Mouse (Mus musculus) lung, postnatal 0 days (tissue): Measurements from ENCODE around the gene Oxa1l. TPM values are rescaled to one million over a fixed set of nuclear protein-coding genes. Genes with fewer than 3 reads are reported as not detected.

Experiments
- ATAC-seq: fragments of 200-750 bp; cut with Nextera tagmentation; 2 replicates; pipeline ENCODE4 v1.8.0; 2017; ENCODE audit warnings: moderate library complexity
- DNase-seq: peaks from one replicate; pipeline ENCODE4 v3.0.0-alpha.2; 2016; ENCODE audit warnings: low spot score
- H3K27ac ChIP-seq: fragments of 300-500 bp; sonication (generic); 2 replicates; pipeline ENCODE4 v1.5.1; 2014; ENCODE audit warnings: antibody characterized with exemption, mild to moderate bottlenecking, low read length, mixed read lengths
- H3K27me3 ChIP-seq: fragments of 300-500 bp; sonication (generic); replicated peaks from 2 replicates; pipeline ENCODE4 v1.6.1; 2014; ENCODE audit warnings: low read length, mixed read lengths; ENCODE audit not compliant: insufficient read depth
- H3K36me3 ChIP-seq: fragments of 300-500 bp; sonication (generic); 2 replicates; pipeline ENCODE4 v1.6.1; 2014; ENCODE audit warnings: low read length, mixed read lengths; ENCODE audit not compliant: insufficient read depth
- H3K4me1 ChIP-seq: fragments of 300-500 bp; sonication (generic); 2 replicates; pipeline ENCODE4 v1.6.1; 2014; ENCODE audit warnings: antibody characterized with exemption, low read depth, low read length, mixed read lengths; ENCODE audit not compliant: insufficient read depth
- H3K4me2 ChIP-seq: fragments of 300-500 bp; sonication (generic); replicated peaks from 2 replicates; pipeline ENCODE4 v1.6.1; 2014; ENCODE audit warnings: low read depth, mild to moderate bottlenecking, low read length, moderate library complexity, mixed read lengths
- H3K4me3 ChIP-seq: fragments of 300-500 bp; sonication (generic); 2 replicates; pipeline ENCODE4 v1.5.1; 2014; ENCODE audit warnings: low read depth, low read length
- H3K9ac ChIP-seq: fragments of 300-500 bp; sonication (generic); replicated peaks from 2 replicates; pipeline ENCODE4 v1.6.1; 2014; ENCODE audit warnings: low read depth, mild to moderate bottlenecking
- H3K9me3 ChIP-seq: fragments of 300-500 bp; sonication (generic); 2 replicates; pipeline ENCODE4 v1.6.1; 2016; ENCODE audit warnings: low read length, mixed read lengths
- CTCF ChIP-seq: IDR thresholded peaks from 2 replicates; pipeline ENCODE4 v1.5.1; 2016; ENCODE audit warnings: antibody characterized with exemption, mild to moderate bottlenecking
- EP300 ChIP-seq: IDR thresholded peaks from 2 replicates; pipeline ENCODE4 v1.6.1; 2016; ENCODE audit warnings: antibody characterized with exemption, mild to moderate bottlenecking, control low read depth
- WGBS: fragments of 180-500 bp; shearing (Covaris S2); extraction: QIAGEN DNeasy Blood & Tissue Kit; methylation state at CpG from one replicate; pipeline ENCODE4 v1.1.7; 2014; 5-methylcytosine and 5-hydroxymethylcytosine counted together
- polyA plus RNA-seq: library from polyadenylated mRNA; unstranded; fragments of >200 nt; fragmentation: Nextera tagmentation; extraction: Ambion mirVana; gene quantifications from 2 replicates; pipeline ENCODE4 v1.2.1, GENCODE M21; 2015

Oxa1l gene
- polyA plus RNA-seq, 1 experiment from 2014 or later: 35.0 TPM

GRCm38 (mm10) chr14:54352314-54352713 lies 8.3 kb upstream of the Oxa1l start:
- H3K27ac ChIP-seq: no peak overlapping the region
- H3K4me2 ChIP-seq: no peak overlapping the region
- no peaks in the 10 kb centered on the region for H3K36me3 ChIP-seq
- no peaks in the 10 kb centered on the region for H3K27me3 ChIP-seq
- H3K4me1 ChIP-seq: no peaks in the 10 kb centered on the region
- H3K4me3 ChIP-seq: no peak overlapping the region
- DNase-seq (no peak), ATAC-seq (no peak)
- no peak for TF ChIP-seq EP300
- TF ChIP-seq CTCF: no peak
- WGBS: 75% methylated on average over 8 of the region's 8 CpGs
- 0 out of 2 replicates have a peak, but pooled peaks cover 3% of the 10 kb centered on the region for H3K9me3 ChIP-seq
- no peak overlapping the region for H3K9ac ChIP-seq

- TF ChIP-seq EP300 (no peak), CTCF (peak; percentile 37; the same call in 1 of the 2 replicates)
- Histone ChIP-seq H3K4me2 (no peak overlapping the region), H3K4me1 (no peaks in the 10 kb centered on the region), H3K27me3 (no peaks in the 10 kb centered on the region), H3K4me3 (no peak overlapping the region), H3K36me3 (no peaks in the 10 kb centered on the region), H3K27ac (no peak overlapping the region), H3K9me3 (0 out of 2 replicates have a peak, but pooled peaks cover 3% of the 10 kb centered on the region), H3K9ac (no peak overlapping the region)
- DNase-seq (no peak), ATAC-seq (no peak)
- WGBS: 35% methylated on average over 1 of the region's 1 CpGs
These were observed 6.2 kb upstream of the Oxa1l start for GRCm38 (mm10) chr14:54354406-54354805.

GRCm38 (mm10) chr14:54363156-54363555 lies 2.5 kb downstream of the Oxa1l start:
- no peak for DNase-seq
- Histone ChIP-seq H3K4me1 (0 out of 2 replicates have a peak, but pooled peaks cover 4% of the 10 kb centered on the region), H3K36me3 (peaks cover 9% of the 10 kb centered on the region; the same call in 1 of the 2 replicates), H3K27me3 (no peaks in the 10 kb centered on the region), H3K9ac (no peak overlapping the region), H3K9me3 (no peaks in the 10 kb centered on the region), H3K27ac (no peak overlapping the region), H3K4me3 (no peak overlapping the region), H3K4me2 (no peak overlapping the region)
- TF ChIP-seq CTCF (no peak), EP300 (no peak)
- 94% methylated on average over 8 of the region's 8 CpGs for WGBS
- ATAC-seq: no peak

- Histone ChIP-seq H3K4me2 (no peak overlapping the region), H3K27me3 (no peaks in the 10 kb centered on the region), H3K9me3 (no peaks in the 10 kb centered on the region), H3K36me3 (peaks cover 28% of the 10 kb centered on the region), H3K4me3 (no peak overlapping the region), H3K27ac (no peak overlapping the region), H3K4me1 (0 out of 2 replicates have a peak, but pooled peaks cover 4% of the 10 kb centered on the region), H3K9ac (no peak overlapping the region)
- ATAC-seq (no peak), DNase-seq (no peak)
- no peak for TF ChIP-seq CTCF
- no peak for TF ChIP-seq EP300
- WGBS: 56% methylated on average over 5 of the region's 5 CpGs
These were observed 4.5 kb downstream of the Oxa1l start for GRCm38 (mm10) chr14:54365026-54365645.

GRCm38 (mm10) chr14:54366581-54366980 lies 5.9 kb downstream of the Oxa1l start:
- peaks cover 36% of the 10 kb centered on the region for H3K36me3 ChIP-seq
- no peak overlapping the region for H3K4me2 ChIP-seq
- H3K9ac ChIP-seq: no peak overlapping the region
- 0 out of 2 replicates have a peak, but pooled peaks cover 1% of the 10 kb centered on the region for H3K4me1 ChIP-seq
- no peaks in the 10 kb centered on the region for H3K9me3 ChIP-seq
- DNase-seq (no peak), ATAC-seq (no peak)
- no peaks in the 10 kb centered on the region for H3K27me3 ChIP-seq
- TF ChIP-seq CTCF: no peak
- no peak for TF ChIP-seq EP300
- 86% methylated on average over 10 of the region's 10 CpGs for WGBS
- no peak overlapping the region for H3K27ac ChIP-seq
- H3K4me3 ChIP-seq: no peak overlapping the region

- TF ChIP-seq CTCF: no peak
- TF ChIP-seq EP300: no peak
- ATAC-seq (no peak), DNase-seq (no peak)
- no peaks in the 10 kb centered on the region for H3K27me3 ChIP-seq
- no peak overlapping the region for H3K27ac ChIP-seq
- WGBS: 82% methylated on average over 18 of the region's 18 CpGs
- H3K36me3 ChIP-seq: peaks cover 36% of the 10 kb centered on the region
- no peak overlapping the region for H3K4me3 ChIP-seq
- H3K9ac ChIP-seq: no peak overlapping the region
- H3K4me1 ChIP-seq: no peaks in the 10 kb centered on the region
- no peak overlapping the region for H3K4me2 ChIP-seq
- H3K9me3 ChIP-seq: no peaks in the 10 kb centered on the region
These were observed 6.9 kb downstream of the Oxa1l start for GRCm38 (mm10) chr14:54367429-54368060.
